Mouse (Mus musculus) myocyte (in vitro differentiated cells): ENCODE measurements around the gene Efr3b.

Source experiments
- CEBPB ChIP-seq: IDR thresholded peaks from 2 replicates; pipeline ENCODE4 v1.6.1; 2011; ENCODE audit warnings: mild to moderate bottlenecking, moderate library complexity; ENCODE audit not compliant: poor library complexity, insufficient read depth, severe bottlenecking
- E2F4 ChIP-seq: IDR thresholded peaks from one replicate; pipeline ENCODE4 v1.6.1; 2011; ENCODE audit warnings: mild to moderate bottlenecking, control low read depth, moderate library complexity; ENCODE audit not compliant: insufficient read depth
- MAX ChIP-seq: IDR thresholded peaks from one replicate; pipeline ENCODE4 v1.6.1; 2011; ENCODE audit warnings: low read depth, mild to moderate bottlenecking, control low read depth
- POLR2A ChIP-seq: IDR thresholded peaks from one replicate; pipeline ENCODE4 v1.6.1; 2011; ENCODE audit warnings: low read depth, mild to moderate bottlenecking, control low read depth, moderate library complexity; ENCODE audit not compliant: insufficient read length
- POLR2AphosphoS2 ChIP-seq: IDR thresholded peaks from one replicate; pipeline ENCODE4 v1.6.1; 2011; ENCODE audit warnings: low read depth, control low read depth; ENCODE audit not compliant: insufficient read length
- REST ChIP-seq: IDR thresholded peaks from one replicate; pipeline ENCODE4 v1.6.1; 2011; ENCODE audit warnings: mild to moderate bottlenecking, control low read depth, moderate library complexity; ENCODE audit not compliant: insufficient read depth, insufficient read length
- USF1 ChIP-seq: IDR thresholded peaks from one replicate; pipeline ENCODE4 v1.6.1; 2011; ENCODE audit warnings: low read depth, mild to moderate bottlenecking, control low read depth, moderate library complexity

- TF ChIP-seq POLR2A (no peak), MAX (no peak), CEBPB (no peak), POLR2AphosphoS2 (no peak), USF1 (no peak), E2F4 (no peak), REST (no peak)
Observed at GRCm38 (mm10) chr12:4050861-4051425, 12.2 kb upstream of the Efr3b start.
